Mouse (Mus musculus) liver, adult (tissue): Measurements from ENCODE around the gene Galntl5.

Experiments used
- GATA4 ChIP-seq: IDR thresholded peaks from 2 replicates; pipeline ENCODE4 v1.6.1; 2014; ENCODE audit warnings: mild to moderate bottlenecking, low read length; ENCODE audit not compliant: insufficient replicate concordance

The Galntl5 gene

DNA sequence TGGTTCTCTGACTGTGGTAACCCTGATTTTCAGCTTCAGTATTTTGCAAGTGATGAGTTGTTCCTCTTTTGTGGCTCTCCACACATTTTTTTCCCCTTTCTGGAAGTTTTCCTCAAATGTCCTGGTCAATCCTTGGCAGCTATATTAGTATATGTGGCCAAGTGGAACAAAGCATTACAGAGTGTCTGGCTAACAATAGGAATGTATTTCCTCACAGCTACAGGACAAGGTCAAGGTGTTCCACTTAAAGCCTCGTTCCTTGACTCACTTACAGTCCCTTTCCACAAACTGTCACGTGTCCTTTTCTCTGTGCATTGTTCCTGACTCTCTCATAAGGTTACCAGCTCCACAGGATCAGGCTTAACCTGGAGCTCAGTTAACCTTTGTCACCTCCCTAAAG lies 3.3 kb downstream of the Galntl5 start:
- TF ChIP-seq GATA4, result no peak

- no peak for TF ChIP-seq GATA4
These were observed 6.5 kb downstream of the Galntl5 start for GRCm38 (mm10) chr5:25187727-25188126.

DNA sequence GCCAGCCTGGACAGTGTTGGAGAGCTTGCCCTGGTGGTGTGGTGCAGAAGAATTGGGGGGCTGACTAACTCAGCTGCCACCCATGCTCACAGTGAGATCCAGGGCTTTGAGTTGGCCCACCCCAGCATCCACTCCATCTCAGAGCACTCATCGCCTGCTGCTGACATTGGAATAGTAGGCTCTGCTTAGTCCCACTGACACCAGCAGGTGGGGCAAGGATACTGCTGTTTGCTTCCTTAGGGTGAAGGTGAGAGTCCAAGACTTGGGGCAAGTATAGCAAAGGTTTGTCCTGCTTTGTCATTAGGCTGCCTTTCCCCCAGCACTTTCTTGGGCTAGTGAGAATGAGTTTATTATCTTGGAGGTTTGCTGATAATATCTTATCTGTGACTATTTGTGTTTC lies 7.5 kb downstream of the Galntl5 start:
- no peak for TF ChIP-seq GATA4

GRCm38 (mm10) chr5:25190521-25190920 lies 9.3 kb downstream of the Galntl5 start:
- no peak for TF ChIP-seq GATA4

DNA sequence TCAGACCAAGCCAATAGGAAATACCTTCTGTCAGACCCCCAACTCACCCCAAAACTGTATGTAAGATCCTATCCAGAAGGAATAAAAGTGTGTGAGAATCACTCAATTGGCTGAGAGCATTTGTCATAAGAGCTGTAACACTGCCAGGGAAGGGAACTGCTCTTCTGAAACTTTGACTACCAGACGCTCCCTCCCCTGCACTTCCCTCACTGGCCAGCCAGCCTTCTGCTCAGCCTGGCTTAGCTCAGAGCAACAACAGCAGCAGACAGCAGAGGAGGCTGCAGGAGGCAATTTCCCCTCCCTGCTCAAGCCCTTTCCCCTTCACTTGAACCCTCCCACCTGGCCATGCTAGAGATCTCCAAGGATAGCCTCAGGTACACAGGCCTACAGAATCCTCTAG lies 30.6 kb downstream of the Galntl5 start:
- no peak for TF ChIP-seq GATA4

- TF ChIP-seq GATA4, result no peak
These were observed 33.7 kb downstream of the Galntl5 start for GRCm38 (mm10) chr5:25215006-25215405.

DNA sequence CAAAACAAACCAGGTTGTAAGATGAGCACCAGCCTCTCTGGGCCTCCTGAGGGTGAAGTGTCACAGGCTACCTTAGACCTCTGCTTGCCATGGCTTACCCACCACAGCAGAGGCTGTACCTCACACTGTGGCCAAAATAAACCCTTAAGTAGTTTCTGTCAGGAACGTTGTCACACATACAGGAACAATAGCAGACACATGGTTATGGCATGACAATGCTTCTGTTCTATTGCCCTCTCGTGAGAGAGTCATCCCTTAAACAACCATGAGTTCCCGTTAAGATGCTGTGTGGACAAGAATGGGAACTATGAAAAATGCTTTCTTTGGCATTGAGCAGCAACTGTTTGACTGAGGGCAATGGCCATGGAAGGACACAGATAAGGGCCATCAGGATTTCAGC lies 40.3 kb downstream of the Galntl5 start, which contains the start of gene Galnt11:
TSS of gene Galnt11 (plus strand) at position 301 of the 400 bp plus-strand sequence.
- TF ChIP-seq GATA4, result no peak

DNA sequence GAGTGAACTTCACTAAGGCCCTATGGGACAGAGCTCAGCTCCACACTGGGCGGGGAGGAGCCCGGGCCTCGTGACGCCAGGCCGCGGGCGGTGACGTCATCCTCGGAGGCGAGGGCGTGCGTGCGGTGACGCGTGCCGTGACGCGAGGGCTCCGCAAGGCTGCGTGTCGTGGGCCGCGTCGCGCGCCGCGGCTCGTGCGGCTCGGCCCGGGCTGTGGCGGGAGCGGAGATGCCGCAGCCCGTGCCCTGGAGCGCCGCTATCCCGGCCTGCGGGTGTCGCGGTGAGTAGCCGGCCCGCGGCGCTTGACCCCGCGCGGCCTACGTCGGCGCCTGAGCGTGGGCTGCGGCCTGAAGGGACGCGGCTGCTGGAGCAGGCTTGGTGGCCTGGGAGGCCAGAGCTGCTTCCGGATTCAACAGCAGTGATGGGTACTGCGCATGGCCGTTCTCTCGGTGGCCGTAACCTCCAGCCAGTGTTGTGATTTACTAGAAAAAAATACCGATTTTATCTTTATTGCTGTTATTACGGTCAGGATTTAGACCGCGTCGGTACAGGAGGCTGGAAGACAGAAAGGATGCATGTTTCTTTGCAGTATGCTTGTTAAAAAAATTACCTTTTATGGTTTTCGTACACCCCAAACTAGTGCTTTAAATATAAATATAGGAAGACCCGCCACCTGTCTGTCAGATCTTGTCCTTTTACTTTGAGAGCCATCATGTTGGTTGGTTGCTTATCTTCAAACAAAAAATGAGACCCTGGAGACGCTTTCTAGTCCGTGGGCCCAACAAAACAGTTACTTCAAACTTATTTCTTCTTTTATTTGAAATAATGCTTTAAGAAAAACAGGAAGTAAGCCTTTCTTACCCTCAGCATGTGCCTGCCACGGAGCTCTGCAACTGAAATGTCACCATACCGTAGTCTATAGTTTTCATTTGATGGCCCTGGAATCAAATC lies 41.8 kb downstream of the Galntl5 start, which contains the start of gene E130116L18Rik:
TSS of gene E130116L18Rik (minus strand) at position 402 of the 951 bp plus-strand sequence.
- TF ChIP-seq GATA4, result no peak

DNA sequence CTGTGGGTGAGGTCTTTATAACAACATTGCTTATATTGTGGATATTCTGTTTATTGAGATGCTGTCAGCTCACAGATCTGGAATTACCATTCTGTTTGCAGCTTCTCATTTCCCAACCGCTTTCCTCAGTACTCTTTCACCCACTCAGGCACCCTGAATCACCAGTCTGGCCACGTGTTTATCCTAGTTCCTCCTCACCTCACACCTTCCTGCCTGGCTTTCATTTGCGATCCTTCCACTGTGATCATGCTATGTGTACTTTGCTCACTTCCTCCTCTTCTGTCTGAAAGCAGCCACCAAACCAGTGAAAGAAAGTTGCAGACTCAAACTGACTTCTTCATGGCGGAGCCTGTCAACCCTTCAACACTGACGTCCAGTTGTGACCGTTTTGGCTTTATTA lies 61.8 kb downstream of the Galntl5 start:
- no peak for TF ChIP-seq GATA4

DNA sequence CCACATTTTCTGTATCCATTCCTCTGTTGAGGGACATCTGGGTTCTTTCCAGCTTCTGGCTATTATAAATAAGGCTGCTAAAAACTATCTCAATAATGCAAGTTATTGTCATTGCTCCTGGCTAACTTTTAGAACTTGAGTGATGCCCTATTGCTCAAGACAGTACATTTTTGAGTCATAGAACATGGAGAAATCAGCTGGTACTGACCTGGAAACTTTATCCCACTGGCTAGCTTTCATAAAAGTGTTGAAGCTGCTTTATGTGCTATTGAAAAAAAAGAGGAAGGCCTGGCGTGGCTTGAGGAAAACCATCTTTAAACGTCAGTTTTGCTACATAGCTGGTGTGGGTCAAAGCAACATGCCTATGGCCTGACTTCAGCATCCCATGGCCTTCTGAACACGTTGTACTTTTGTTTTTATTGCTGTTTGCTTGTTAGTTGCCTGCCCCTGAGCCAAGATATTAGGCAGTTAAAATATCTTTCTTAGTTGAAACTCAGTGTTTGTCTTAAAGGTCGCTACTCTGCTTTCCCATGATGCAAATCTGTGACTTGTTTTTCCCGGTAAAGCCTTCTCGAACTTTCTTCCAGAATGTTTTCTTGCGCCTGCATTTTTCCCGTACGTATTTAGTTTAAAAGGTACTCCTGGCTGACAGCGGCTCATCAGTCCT lies 64.7 kb downstream of the Galntl5 start:
- no peak for TF ChIP-seq GATA4

GRCm38 (mm10) chr5:25246473-25246865 lies 65.2 kb downstream of the Galntl5 start:
- no peak for TF ChIP-seq GATA4

DNA sequence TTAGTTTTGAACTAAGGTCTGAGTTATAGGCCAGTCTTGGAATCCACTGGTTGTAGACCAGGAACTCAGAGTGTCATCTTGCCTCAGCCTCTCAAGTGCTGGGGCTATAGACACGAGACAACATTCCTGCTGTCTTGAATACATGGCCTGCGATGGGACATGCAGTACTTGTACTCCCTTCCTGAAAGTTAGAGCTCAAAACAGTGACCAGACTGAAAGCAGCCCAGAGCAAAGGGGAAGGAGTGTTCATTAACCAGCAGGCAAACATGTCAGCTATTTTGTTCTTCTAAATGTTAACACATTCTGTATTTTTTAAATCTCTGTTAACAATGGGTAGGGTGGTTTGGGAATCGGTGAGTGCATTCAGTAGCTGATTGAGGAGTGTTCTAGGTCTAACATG lies 65.8 kb downstream of the Galntl5 start:
- no peak for TF ChIP-seq GATA4

- no peak for TF ChIP-seq GATA4
These were observed 71.2 kb downstream of the Galntl5 start for GRCm38 (mm10) chr5:25252423-25252822.

DNA sequence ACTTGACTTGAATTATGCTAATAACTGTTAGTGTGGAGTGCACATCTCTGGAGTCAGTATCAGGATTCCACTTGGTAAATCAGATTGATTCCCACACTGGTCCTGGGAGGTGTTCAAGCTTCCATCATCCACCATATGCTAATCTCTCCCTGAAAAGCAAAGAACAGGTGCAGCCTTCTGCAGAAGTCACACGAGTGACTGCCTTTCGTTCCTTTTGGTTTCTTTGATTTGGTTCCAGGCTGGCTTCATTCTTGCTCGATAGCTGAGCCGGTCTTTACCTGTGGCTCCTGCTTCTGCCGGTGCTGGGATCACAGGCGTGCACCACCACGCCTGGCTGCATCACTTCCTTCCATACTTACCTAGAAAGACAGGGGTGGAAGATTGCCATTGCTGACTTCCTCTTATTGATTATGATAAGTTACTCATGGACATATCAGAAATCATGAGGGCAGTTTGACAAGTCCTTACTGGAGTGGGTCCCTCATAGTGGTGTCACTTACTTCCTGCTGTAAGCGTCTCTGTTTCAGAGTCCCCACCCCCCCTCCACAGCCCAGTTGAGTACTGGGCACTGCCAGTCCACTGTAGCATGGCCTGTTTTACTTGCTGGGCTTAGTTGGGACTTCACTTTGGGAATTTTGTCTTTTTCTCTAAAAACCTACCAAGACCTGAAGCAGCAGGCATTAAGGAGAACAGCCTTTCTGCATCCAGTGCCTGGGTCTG lies 71.7 kb downstream of the Galntl5 start:
- TF ChIP-seq GATA4, result no peak

GRCm38 (mm10) chr5:25254491-25254890 lies 73.2 kb downstream of the Galntl5 start:
- no peak for TF ChIP-seq GATA4
